Mouse (Mus musculus) adrenal gland, postnatal 14 days (tissue): ENCODE measurements around the gene Gm6812. TPM values are rescaled to one million over a fixed set of nuclear protein-coding genes. Genes with fewer than 3 reads are reported as not detected.
"Not testable (repeated sequence)": the region's sequence is repeated elsewhere in the genome, so short reads cannot be mapped to it uniquely, and the experiment has no call there.

ENCODE experiments used
- DNase-seq: peaks from one replicate; pipeline ENCODE4 v3.0.0; 2021; ENCODE audit warnings: mixed read lengths
- long read RNA-seq, 2 experiments: library from polyadenylated mRNA; stranded (forward); transcript quantifications; one replicate each; pipeline ENCODE4 v2.0.0; 2021
- total RNA-seq: library from RNA; stranded (reverse); gene quantifications from 2 replicates; pipeline ENCODE4 v1.2.3, GENCODE M21; 2021

Gm6812 gene
- total RNA-seq: not detected in 2 replicates
- long read RNA-seq, experiment 1: 0 reads
- long read RNA-seq, experiment 2: 0 reads

GRCm38 (mm10) chrX:68892953-68893352, at the start of gene Gm6812:
TSS of gene Gm6812 (minus strand) at chrX:68893053.
- DNase-seq: not testable (repeated sequence)

GRCm38 (mm10) chrX:68865145-68865544, 27.7 kb downstream of the Gm6812 start:
- DNase-seq: no peak

Other genes starting within 250 kb of the Gm6812 start
- gene Fmr1, start 214.5 kb downstream of the Gm6812 start, total RNA-seq: 49.3 and 49.4 TPM in 2 replicates
- gene Fmr1nb, start 131.2 kb downstream of the Gm6812 start, total RNA-seq: 0.98 and 3.4 TPM in 2 replicates
- 1.9 and 2.8 TPM in 2 replicates for gene Gm14698, start 72.0 kb downstream of the Gm6812 start, total RNA-seq